Mouse (Mus musculus): ENCODE measurements around the gene Glra1. TPM values are rescaled to one million over a fixed set of nuclear protein-coding genes. Genes with fewer than 3 reads are reported as not detected.

Glra1 gene
- total and polyA plus RNA-seq, 3 experiments: not detected

- no peak for TF ChIP-seq POLR2A (IDR thresholded peaks at IDR 0.05; ENCODE audit: insufficient read depth, low read depth, low read length)
- TF ChIP-seq CTCF (IDR thresholded peaks at IDR 0.05): no peak
- no peak for TF ChIP-seq EP300 (IDR thresholded peaks at IDR 0.05; ENCODE audit: insufficient read depth, low read depth, low read length)
- Histone ChIP-seq H3K4me3 (no peak overlapping the region), H3K36me3 (ENCODE audit: control insufficient read depth, insufficient read depth, low read length) (no peaks in the 10 kb centered on the region), H3K27me3 (ENCODE audit: control insufficient read depth, insufficient read depth, low read length) (no peaks in the 10 kb centered on the region), H3K27ac (no peak overlapping the region), H3K4me1 (ENCODE audit: control insufficient read depth, insufficient read depth, low read length) (no peaks in the 10 kb centered on the region), H3K79me2 (replicated peaks; ENCODE audit: control insufficient read depth, insufficient read depth, low read length) (no peaks in the 10 kb centered on the region), H3K9ac (ENCODE audit: low read depth, low read length) (no peak overlapping the region)
- intact Hi-C loops (cut with DNase I): no loop called here
- 10% methylated on average over 11 of the region's 11 CpGs for WGBS
- DNase-seq: no peak
Measured at GRCm38 (mm10) chr11:55601447-55602065, 6.4 kb downstream of the Glra1 start.

- H3K79me2 ChIP-seq (replicated peaks; ENCODE audit: control insufficient read depth, insufficient read depth, low read length): no peaks in the 10 kb centered on the region
Measured at GRCm38 (mm10) chr11:55595726-55596125, 12.3 kb downstream of the Glra1 start.

GRCm38 (mm10) chr11:55594411-55594810 is 13.6 kb downstream of the Glra1 start:
- H3K79me2 ChIP-seq (replicated peaks; ENCODE audit: control insufficient read depth, insufficient read depth, low read length): no peaks in the 10 kb centered on the region
- no peak overlapping the region for H3K27ac ChIP-seq
- 75% methylated on average over 3 of the region's 3 CpGs for whole genome bisulfite sequencing
- no peak for DNase-seq
- H3K36me3 ChIP-seq (ENCODE audit: control insufficient read depth, insufficient read depth, low read length): no peaks in the 10 kb centered on the region
- intact Hi-C loops (cut with DNase I): no loop called here
- no peaks in the 10 kb centered on the region for H3K27me3 ChIP-seq (ENCODE audit: control insufficient read depth, insufficient read depth, low read length)
- no peaks in the 10 kb centered on the region for H3K4me1 ChIP-seq (ENCODE audit: control insufficient read depth, insufficient read depth, low read length)
- no peak overlapping the region for H3K4me3 ChIP-seq
- TF ChIP-seq POLR2A (IDR thresholded peaks at IDR 0.05; ENCODE audit: insufficient read depth, low read depth, low read length) (no peak), EP300 (IDR thresholded peaks at IDR 0.05; ENCODE audit: insufficient read depth, low read depth, low read length) (no peak), CTCF (IDR thresholded peaks at IDR 0.05) (no peak)
- no peak overlapping the region for H3K9ac ChIP-seq (ENCODE audit: low read depth, low read length)

More at GRCm38 (mm10) chr11:55595726-55596125, 12.3 kb downstream of the Glra1 start:
- intact Hi-C loops (cut with DNase I): no loop called here
- no peak overlapping the region for H3K27ac ChIP-seq
- no peak overlapping the region for H3K9ac ChIP-seq (ENCODE audit: low read depth, low read length)
- DNase-seq: no peak
- H3K27me3 ChIP-seq (ENCODE audit: control insufficient read depth, insufficient read depth, low read length): no peaks in the 10 kb centered on the region
- no peaks in the 10 kb centered on the region for H3K4me1 ChIP-seq (ENCODE audit: control insufficient read depth, insufficient read depth, low read length)
- no peaks in the 10 kb centered on the region for H3K36me3 ChIP-seq (ENCODE audit: control insufficient read depth, insufficient read depth, low read length)
- TF ChIP-seq POLR2A (IDR thresholded peaks at IDR 0.05; ENCODE audit: insufficient read depth, low read depth, low read length) (no peak), EP300 (IDR thresholded peaks at IDR 0.05; ENCODE audit: insufficient read depth, low read depth, low read length) (no peak), CTCF (IDR thresholded peaks at IDR 0.05) (no peak)
- 58% methylated on average over 1 of the region's 1 CpGs for WGBS
- H3K4me3 ChIP-seq: no peak overlapping the region

DNA sequence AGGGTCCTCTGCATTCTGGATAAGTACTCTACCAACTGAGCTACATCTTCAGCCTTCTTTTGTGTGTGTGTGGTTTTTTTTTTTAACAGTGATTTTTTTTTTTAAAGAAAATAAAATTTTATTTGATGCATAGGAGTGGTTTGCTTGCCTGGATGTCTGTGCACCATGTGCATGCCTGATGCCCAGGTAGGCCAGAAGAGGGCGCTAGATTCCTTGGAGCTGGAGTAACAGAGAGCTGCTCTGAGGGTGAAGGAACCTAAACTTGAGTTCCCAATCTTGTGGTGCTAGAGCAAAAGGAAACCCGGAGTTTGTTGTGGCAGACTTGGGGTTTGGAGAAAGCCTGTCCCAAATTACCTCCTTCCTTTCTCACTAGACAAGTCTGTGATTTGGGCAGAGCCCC is 16.8 kb downstream of the Glra1 start:
- Histone ChIP-seq H3K4me1 (ENCODE audit: control insufficient read depth, insufficient read depth, low read length) (no peaks in the 10 kb centered on the region), H3K79me2 (replicated peaks; ENCODE audit: control insufficient read depth, insufficient read depth, low read length) (no peaks in the 10 kb centered on the region), H3K27me3 (ENCODE audit: control insufficient read depth, insufficient read depth, low read length) (no peaks in the 10 kb centered on the region), H3K9ac (ENCODE audit: low read depth, low read length) (no peak overlapping the region), H3K27ac (no peak overlapping the region), H3K36me3 (ENCODE audit: control insufficient read depth, insufficient read depth, low read length) (no peaks in the 10 kb centered on the region), H3K4me3 (no peak overlapping the region)
- intact Hi-C loops (cut with DNase I): no loop called here
- 44% methylated on average over 2 of the region's 2 CpGs for WGBS
- no peak for TF ChIP-seq EP300 (IDR thresholded peaks at IDR 0.05; ENCODE audit: insufficient read depth, low read depth, low read length)
- no peak for DNase-seq

DNA sequence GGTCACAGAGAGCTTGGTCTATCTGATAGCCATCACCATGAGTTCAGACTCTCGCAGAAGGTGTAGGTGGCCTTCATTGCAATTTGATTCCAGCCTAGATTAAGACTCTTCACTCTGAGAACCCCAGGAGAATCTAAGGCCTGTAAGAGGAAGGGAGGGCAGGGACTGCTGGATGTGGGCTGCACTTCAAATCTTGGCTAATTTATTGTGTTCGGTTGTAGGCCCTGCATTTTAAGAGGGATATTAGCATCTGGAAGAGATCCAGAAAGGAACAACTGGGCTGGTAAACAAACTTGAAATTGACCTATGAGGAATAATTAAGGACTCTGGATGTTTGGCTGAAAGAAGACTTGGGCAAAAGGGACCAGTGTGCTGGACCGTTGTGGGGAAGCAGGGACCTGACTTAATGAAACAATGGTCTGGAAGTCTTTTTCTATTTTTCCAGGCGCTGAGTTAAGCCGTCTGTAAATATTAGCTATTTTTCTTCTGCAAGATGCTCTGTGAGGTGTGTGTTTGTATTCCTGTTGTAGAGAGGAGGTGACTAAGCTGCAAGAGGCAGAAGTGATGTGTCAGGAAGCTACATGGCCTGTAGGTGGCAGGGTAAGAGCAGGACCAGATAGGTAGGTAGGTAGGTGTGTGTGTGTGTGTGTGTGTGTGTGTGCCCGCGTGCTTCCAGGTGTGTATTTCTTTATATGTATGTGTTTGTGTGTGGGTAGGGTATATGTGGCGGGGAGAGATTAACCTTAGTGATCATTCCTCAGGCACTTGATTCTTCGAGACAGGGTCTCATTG is 18.4 kb downstream of the Glra1 start:
- 75% methylated on average over 9 of the region's 9 CpGs for WGBS
- intact Hi-C loops (cut with DNase I): no loop called here

DNA sequence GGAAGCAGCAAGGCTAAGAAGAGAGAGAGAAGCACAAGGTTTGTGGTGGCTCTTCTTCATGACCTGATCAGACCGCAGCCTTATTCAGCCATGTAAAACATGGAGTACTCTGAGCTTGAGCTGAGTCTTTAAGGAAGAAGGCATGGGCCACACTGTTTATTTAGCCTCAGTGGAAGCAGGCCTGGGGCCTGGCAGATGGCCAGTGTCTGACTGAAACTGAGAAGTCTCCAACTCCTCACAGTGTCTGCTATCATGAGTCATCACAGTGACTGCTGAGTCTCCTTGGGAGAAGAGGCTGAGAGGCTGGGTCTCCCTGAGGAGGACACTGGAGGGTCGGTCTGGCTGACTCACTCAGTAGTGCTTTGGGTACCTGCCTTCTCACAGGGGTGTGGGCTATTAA is 33.6 kb downstream of the Glra1 start:
- H3K27me3 ChIP-seq (ENCODE audit: control insufficient read depth, insufficient read depth, low read length): no peaks in the 10 kb centered on the region
- whole genome bisulfite sequencing: 54% methylated on average over 2 of the region's 2 CpGs
- H3K79me2 ChIP-seq (replicated peaks; ENCODE audit: control insufficient read depth, insufficient read depth, low read length): no peaks in the 10 kb centered on the region
- intact Hi-C loops (cut with DNase I): no loop called here
- no peak for TF ChIP-seq POLR2A (IDR thresholded peaks at IDR 0.05; ENCODE audit: insufficient read depth, low read depth, low read length)
- TF ChIP-seq CTCF (IDR thresholded peaks at IDR 0.05): no peak
- no peak for TF ChIP-seq EP300 (IDR thresholded peaks at IDR 0.05; ENCODE audit: insufficient read depth, low read depth, low read length)
- no peak overlapping the region for H3K9ac ChIP-seq (ENCODE audit: low read depth, low read length)
- H3K4me3 ChIP-seq: no peak overlapping the region
- no peak for DNase-seq
- H3K36me3 ChIP-seq (ENCODE audit: control insufficient read depth, insufficient read depth, low read length): no peaks in the 10 kb centered on the region
- H3K27ac ChIP-seq: no peak overlapping the region
- H3K4me1 ChIP-seq (ENCODE audit: control insufficient read depth, insufficient read depth, low read length): no peaks in the 10 kb centered on the region

More for the DNA sequence above, 18.4 kb downstream of the Glra1 start:
- no peak overlapping the region for H3K27ac ChIP-seq
- no peak overlapping the region for H3K9ac ChIP-seq (ENCODE audit: low read depth, low read length)
- TF ChIP-seq EP300 (IDR thresholded peaks at IDR 0.05; ENCODE audit: insufficient read depth, low read depth, low read length) (no peak), POLR2A (IDR thresholded peaks at IDR 0.05; ENCODE audit: insufficient read depth, low read depth, low read length) (no peak), CTCF (IDR thresholded peaks at IDR 0.05) (no peak)
- H3K4me1 ChIP-seq (ENCODE audit: control insufficient read depth, insufficient read depth, low read length): no peaks in the 10 kb centered on the region
- no peaks in the 10 kb centered on the region for H3K79me2 ChIP-seq (replicated peaks; ENCODE audit: control insufficient read depth, insufficient read depth, low read length)
- H3K36me3 ChIP-seq (ENCODE audit: control insufficient read depth, insufficient read depth, low read length): no peaks in the 10 kb centered on the region
- DNase-seq: no peak
- H3K4me3 ChIP-seq: no peak overlapping the region
- H3K27me3 ChIP-seq (ENCODE audit: control insufficient read depth, insufficient read depth, low read length): no peaks in the 10 kb centered on the region
